Mouse (Mus musculus): ENCODE results near the gene Tmem63a.

Gene Tmem63a

DNA sequence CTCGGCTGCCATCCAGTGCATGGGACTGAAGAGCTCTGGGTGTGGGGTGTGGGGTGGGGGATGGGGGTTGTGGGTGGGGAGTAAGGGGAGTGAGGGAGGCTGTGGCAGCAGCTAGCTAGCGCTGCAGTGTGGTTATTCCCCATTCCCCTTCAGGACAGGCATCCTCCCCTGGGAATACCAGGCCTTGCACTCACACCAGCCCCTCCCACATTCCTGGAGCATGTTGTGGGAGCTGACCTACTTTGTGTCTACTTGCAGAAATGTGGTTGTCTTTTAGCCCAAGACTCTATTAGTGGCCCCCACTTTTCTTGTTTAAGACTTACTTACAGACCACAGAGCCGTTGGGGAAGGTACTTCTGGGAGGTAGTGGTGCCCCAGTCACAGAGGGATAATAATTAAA, 24.4 kb downstream of the Tmem63a start:
- DNase-seq = no peak

GRCm38 (mm10) chr1:180967261-180967660, 25.1 kb downstream of the Tmem63a start:
- no peak for DNase-seq

- DNase-seq = no peak
Observed at GRCm38 (mm10) chr1:180972941-180973340, 30.8 kb downstream of the Tmem63a start.

DNA sequence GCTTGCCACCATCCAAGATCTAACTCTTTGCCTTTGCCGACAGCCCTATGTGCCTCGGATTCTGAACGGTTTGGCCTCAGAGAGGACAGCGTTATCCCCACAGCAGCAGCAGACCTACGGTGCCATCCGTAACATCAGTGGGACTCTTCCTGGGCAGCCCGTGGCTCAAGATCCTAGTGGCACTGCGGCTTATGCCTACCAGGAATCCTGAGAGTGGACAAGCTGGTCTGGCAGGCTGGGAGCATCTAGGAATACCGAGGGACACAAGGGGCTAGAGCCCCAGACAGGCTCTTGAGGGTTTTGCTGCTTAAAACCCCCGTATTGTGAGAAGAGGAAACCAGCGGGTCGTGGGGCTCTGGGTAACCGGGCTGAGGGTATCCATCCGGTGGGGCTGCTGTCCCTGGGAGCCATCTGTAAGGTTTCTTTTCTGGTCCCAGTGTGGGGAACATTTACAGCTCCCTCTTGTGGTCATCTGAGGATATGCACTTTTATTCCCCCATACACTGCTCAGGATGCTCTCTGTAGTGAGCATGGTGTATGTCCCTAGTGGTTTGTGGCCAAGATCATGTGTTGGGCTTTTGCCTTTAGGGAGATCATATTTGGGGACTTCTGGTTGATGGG, 32.1 kb downstream of the Tmem63a start:
- peak; percentile 26 for DNase-seq

DNA sequence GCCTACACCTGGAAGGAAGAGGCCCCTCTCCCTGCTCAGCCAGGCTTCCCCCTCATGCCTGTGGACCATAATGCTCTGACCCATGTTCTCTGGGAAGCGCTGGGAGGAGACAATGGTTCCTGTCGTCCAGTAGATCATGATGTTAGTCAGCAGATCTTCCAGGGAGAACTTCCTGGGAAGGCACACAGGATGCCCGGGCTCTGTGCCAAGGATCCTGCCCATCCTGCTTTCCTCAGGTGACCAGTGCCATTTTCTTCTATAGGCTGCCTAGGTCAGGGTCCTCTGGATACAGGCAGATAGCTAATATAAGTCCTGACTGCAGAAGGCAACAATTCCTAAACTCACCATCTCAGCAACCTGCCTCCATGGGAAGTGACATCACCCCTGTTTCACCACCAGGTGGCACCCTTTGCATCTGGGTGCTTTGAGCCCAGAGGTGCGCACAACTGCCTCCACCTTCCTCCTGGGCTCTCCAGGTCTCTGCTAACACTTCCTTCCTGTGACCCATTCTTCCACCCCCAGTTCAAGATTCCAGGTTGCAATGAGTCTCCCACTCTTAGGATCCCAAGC, 34.1 kb downstream of the Tmem63a start:
- peak; percentile 62 for DNase-seq

DNA sequence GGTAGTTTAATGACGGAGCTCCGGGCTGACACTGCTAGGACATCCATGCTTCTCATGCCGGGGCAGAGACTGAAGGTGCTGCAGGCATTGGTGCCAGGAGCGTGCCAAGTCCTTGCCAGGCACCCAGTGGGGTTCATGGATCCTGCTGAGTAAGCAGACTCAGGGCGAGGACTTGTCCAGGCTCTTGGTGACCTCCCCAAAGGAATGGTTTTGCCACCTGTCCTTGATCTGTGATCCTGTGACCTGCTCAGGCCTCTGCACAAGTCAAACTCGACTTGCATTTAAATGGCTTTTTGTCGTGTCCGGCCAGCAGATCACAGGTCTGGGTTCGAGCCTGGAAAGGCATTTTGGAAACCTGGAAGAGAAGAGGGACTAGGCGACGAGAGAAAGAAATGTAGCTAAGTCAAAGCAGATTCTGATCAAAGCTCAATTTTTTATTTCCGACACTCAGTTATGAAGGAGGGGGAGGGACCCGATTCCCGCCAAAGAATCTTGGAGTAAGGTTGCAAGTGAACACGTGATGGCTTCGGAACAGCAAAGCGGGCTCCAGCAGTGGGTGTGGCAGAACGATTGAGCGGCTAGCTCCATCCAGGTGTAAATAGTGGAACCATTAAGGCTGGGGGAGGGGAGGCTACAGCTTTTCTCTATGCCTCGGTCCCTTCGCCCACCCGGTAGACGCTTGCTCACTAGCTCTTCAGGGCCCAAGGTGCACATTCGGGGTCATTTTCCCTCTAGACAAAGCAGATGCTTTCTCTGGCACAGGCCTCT, 37.5 kb downstream of the Tmem63a start:
- no peak for DNase-seq

DNA sequence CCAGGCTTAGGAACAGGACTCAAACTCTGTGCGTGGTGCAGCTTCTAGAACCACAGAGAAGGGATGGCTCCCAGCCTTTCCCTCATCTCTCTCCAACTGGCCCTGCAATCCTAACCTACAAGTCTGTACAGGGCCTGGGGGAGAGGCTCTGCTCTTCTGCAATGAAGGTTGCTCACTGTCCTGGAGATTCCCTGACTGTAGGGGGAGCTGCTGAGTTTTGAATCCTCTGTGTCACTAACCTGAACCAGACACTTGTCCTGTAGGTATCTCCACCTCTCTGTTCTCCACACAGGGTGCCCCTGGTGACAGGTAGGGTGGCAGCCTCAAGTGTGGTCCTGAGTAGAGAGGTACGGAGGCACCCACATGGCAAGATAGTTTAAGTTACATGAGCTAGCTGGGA, 38.3 kb downstream of the Tmem63a start:
- DNase-seq = peak; percentile 62

DNA sequence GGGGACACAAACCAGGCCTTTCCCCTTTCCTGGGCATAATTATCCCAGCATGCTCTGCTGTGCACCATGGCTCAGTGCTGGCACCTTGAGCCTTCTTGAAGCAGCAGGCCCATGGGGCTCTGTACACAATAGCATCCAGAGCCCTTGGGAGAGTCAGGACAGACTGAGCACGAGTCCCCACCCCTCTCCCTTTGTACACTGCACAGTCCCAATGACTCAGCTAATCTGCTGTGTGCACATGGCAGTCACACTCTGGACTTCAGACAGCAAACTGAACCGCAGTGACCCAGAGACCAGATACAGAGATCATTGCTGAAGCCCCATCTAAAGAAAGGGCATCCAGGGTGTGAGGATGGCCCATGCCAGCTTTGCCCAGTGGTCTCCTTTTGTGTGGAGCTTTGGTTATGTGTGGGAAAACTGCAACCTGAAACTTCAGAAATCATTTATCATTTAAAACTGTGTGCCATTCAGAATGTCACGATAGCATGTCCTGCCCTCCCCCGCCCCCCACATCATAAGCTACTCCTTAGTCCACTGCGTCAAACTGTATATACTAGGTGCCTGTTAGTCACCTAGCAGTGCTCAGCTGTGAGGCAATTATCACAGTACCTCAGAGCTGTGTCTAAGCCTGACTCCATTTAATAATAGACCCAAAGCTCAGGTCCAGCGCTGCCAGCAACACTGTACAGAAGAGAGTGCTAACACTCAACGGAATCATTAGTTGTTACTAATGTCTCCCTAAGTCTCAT, 39.3 kb downstream of the Tmem63a start:
- peak; percentile 62 for DNase-seq

DNA sequence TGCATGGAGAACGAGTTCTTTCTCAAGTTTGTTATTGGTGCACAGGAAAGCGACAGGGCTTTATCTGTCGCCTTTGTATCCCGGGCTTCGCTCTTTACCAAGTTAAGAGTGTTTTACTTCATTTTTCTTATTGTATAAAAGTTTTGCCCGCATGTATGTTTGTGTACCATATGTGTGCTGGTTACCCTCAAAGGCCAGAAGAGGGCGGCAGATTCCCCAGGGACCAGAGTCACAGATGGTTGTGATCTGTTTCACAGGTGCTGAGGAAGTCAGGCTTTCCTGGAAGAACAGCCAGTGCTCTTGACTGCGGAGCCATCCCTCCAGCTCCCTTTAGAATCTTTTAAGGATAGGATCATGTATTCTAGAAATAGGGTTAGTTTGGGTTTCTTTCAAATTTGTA, 44.6 kb downstream of the Tmem63a start:
- DNase-seq = no peak

DNA sequence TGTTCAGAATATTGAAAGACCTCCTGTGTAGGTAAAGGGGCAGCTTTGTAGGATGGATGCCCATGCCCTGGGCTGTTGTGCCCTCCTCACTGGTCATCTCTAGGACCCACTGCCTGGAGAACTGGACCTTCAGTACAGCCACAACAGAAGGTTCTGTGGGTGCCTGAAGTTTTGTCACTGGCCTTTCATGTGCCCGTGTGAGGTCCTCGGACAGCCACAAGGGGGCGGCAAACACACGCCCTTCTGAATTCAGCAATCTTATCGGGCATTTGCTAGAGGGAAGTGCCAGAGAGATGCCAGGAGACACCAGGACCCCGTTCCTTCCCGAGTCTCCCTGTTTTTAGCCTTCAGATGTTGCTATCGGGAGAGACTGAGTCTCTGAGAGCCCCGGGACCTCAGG, 45.6 kb downstream of the Tmem63a start:
- peak; percentile 82 for DNase-seq

- no peak for DNase-seq
Observed at GRCm38 (mm10) chr1:180990671-180991070, 48.5 kb downstream of the Tmem63a start.

DNA sequence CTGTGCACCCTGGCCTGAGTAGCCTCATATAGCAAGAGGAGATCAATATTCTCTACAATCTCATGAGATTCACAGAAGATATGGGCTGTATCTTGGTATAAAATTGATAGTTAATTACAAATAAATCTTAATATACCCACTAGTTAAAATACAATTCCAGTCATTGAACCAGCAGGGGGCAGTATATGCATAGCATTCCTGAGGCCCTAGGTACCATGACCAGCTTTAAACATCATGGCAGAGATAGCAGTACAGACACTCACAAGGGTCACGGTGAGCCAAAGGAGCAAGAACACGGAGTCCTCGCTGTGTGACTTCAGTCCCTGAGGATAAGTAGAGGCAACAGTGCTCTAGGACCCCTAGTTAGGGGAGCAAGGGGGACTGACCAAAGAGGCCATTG, 50.0 kb downstream of the Tmem63a start:
- DNase-seq = peak; percentile 24

DNA sequence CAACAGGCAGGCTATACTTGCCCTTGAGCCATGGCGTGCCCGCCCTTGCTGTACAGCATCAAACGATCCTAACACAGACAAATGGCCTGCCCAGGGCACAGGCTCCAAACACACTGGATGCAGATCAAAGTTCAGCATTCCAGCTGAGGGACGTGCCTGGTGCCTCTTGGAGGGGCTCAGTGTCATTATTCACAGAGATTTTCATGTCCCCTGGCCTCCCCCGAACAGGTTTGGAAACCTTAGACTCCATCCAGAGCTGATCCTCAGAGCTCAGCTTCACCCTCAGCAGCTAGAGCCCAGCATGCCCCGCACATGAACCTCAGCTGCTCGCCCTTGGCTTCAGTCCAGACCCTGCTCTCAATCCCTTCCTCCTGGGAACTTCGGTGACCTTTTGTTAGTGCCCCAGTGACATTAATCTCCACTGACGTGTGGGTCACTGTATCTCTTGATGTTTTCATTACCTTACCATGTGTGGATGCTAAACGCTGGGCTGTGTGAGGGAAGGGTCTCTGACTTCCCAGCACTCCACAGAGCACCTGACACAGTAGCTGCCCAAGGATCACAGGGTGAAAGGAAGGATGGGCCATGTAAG, 58.5 kb downstream of the Tmem63a start:
- DNase-seq = no peak

GRCm38 (mm10) chr1:181001217-181001616, 59.1 kb downstream of the Tmem63a start:
- no peak for DNase-seq

- no peak for DNase-seq
Observed at GRCm38 (mm10) chr1:181001621-181002020, 59.5 kb downstream of the Tmem63a start.

DNA sequence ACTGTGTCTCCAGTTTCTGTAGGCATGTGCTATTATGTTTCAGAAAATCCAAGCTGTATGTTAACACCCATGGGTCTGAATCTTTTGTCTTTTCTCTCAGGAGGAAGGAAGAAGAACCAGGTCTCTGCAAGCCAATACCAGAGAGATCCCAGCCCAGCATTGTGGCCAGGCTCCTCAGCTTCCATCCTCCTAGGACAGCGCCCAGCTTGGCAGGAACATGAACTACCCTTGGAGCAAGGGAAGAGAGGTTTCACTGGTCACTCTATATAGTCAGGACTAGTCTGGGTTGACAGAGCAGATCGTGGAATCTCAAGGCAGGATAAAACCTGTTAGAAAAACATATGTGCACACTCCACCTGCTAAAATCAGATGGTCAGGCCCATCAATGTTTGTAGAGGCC, 61.6 kb downstream of the Tmem63a start:
- DNase-seq = no peak

DNA sequence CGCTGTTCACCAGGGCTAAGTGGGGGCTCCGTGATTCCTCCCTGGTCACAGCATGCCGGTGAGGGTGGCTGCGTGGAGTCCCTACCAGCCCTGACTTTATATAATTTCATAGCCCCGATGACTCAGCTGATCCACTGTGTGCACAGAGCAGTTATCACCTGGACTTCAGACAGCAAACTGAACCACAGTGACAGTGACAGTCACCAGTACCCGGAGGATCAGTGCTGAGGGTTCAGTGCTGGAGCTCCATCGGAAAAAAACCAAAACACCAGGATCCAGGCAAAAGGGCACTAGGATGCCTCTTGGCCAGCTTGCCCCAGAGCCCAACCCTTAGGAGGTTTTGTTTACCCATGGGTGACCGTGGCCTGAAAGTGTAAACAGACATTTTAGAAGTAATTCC, 63.2 kb downstream of the Tmem63a start:
- no peak for DNase-seq

DNA sequence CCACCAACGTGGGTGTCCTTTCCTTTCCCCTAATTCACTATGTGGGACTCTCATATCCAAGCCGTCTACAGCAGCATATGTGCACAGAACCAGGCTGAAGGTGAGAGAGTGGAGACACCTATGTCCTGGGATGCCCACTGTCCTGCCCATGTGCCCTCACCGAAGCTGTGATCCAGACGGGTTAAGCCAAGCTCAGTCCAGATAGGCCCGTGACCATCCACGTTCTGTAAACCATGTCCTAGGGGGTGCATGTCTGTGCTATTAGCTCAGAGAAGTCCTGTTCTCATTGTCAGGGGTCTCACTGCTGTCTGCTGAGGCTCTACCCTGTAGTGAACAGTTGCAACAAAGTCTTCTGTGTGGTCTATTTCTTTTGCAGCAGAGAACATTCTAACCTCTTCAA, 65.7 kb downstream of the Tmem63a start:
- DNase-seq = no peak

- DNase-seq = no peak
Observed at GRCm38 (mm10) chr1:181008266-181008665, 66.1 kb downstream of the Tmem63a start.

GRCm38 (mm10) chr1:181009011-181009590, 67.0 kb downstream of the Tmem63a start:
- DNase-seq = no peak

DNA sequence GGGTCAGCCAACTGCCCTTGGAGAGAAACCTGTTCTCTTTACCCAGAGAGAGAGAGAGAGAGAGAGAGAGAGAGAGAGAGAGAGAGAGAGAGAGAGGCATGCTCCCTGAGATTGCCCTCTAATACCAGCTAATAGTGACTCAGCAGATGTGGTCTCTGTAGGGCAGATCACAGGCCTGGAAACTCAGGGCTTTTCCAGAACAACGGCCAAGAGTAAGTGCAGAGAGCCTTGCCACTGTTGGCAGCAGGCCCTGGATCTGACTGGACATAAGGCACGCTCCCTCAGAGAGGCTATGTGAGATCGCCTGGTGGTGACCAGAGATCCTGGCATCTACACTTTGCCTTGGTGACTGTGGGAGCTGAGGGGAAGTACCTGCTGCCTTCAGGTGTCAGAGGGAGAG, 67.6 kb downstream of the Tmem63a start:
- DNase-seq = no peak

GRCm38 (mm10) chr1:181010171-181010932, 68.2 kb downstream of the Tmem63a start:
- no peak for DNase-seq
